Mouse (Mus musculus): ENCODE data around the gene Olfr304.
"Not testable (repeated sequence)": the region's sequence is repeated elsewhere in the genome, so short reads cannot be mapped to it uniquely, and the experiment has no call there.

Gene Olfr304

DNA sequence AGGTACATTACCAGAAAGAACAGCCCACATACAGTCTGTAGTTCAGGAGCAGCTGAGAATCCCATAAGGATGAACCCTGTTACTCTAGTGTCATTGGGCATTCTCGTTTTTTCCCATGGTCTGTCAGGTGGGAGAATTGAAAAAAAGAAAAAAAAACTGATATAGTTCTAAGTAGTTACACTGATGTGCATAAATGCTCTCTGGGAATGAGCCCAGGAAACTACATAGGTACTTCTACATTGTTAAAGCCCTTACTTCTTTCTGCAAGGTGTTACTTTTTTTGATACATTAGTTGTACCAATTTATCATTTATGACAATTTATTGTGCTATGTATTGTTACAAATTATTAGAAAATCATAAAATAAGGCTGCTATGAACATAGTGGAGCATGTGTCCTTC is at the start of gene Olfr304:
Gene Olfr304 (minus strand): TSS at position 101 of the 400 bp plus-strand sequence.
- DNase-seq (ENCODE audit: extremely low spot score, low spot score) = no peak

DNA sequence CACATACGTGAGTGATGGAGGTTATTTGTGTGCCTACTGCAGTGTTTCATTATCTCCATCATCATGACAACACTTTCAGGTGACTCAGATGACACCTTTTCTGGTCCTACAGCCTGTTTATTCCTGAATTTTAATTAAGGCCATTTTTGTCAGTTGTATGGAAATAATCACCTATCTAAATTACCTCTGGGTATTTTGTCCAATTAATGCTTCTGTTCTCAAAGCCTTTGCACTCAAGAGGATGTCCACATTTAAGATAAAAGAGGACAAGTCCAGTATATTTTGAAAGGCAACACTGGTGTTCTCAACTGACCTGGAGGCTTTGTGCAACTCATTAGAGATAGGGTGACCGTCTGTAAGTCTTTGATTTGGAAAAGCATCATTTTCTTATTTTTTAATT is 17.1 kb upstream of the Olfr304 start, which contains the start of gene Olfr301:
Gene Olfr301 (plus strand): TSS at position 301 of the 400 bp plus-strand sequence.
- DNase-seq (ENCODE audit: extremely low spot score, low spot score) = no peak

GRCm38 (mm10) chr7:86397689-86398088 is 11.2 kb upstream of the Olfr304 start, which contains the start of gene Olfr303:
Olfr303 (minus strand) TSS chr7:86397789.
- DNase-seq (ENCODE audit: extremely low spot score, low spot score) = no peak

DNA sequence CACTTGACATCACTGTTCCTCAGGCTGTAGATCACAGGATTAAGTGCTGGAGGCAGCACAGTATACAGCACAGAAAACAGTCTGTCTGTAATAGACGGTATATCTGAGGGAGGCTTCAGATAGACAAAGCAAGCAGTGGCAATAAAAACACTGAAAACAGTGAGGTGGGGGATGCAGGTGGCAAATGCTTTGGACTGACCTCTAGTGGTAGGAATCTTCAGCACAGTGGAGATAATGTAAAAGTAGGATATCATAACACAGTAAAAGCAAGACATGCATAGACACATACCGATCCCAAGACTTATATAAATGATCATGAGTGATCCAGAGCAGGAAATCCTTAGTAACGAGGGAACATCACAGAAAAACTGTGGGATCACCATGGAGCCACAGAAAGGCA is 689 bp downstream of the Olfr304 start:
- DNase-seq (ENCODE audit: extremely low spot score, low spot score) = no peak

GRCm38 (mm10) chr7:86366828-86367227 is 19.6 kb downstream of the Olfr304 start, which contains the start of gene Olfr305:
Olfr305 (minus strand) TSS chr7:86366928.
- no peak for DNase-seq (ENCODE audit: extremely low spot score, low spot score)

DNA sequence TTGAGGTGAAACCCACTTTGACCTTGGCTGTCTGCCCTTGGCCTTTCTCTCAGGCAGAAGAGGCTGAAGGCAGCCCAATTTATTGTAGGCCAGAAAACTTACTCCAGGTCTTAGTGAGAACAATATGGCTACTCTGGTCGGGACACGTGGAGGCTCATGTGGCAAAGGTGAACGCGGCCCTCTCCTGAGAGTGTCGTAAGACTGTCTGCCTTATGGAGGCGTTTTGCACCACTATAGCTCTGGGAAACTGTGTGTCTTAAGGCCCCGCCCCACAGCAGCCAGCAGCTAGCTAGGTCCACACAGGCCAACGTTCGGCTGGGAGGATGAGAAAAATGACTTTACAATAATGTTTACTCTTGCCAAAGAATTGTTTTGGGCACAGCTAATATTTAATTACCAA is 40.2 kb downstream of the Olfr304 start:
- DNase-seq (ENCODE audit: extremely low spot score, low spot score) = not testable (repeated sequence)

GRCm38 (mm10) chr7:86344253-86344652 is 42.2 kb downstream of the Olfr304 start:
- DNase-seq (ENCODE audit: extremely low spot score, low spot score) = no peak

DNA sequence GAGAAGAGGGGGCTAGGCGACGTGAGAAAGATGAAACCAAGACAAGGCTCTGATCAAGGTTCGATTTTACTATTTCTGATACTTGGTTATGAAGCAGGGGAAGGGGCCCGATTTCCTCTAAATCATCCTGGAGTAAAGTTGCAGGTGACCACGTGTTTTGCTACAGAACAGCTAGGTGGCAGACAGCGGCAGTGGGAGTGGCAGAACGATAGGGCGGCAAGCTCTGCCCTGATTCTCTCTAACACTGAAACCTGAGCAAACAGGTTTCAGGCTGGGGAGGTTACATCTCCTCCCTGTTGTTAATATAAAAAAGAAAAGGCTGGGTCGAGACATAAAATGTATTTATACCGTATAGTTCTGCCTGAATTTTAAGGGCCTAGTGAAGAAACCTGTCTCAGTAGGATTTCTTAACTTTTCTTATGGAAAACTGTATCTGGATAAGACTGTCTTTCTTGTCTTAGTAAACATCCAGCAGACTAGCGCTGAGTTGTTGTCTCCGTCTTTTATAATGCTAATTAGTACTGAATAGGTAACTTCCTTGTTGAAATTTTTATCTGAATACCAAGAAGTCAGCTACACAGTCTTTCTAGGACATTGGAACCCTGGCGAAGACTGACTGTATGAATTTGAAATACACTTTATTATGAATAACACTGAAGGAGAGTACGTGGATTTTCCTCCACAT is 43.4 kb downstream of the Olfr304 start:
- no peak for DNase-seq (ENCODE audit: extremely low spot score, low spot score)

DNA sequence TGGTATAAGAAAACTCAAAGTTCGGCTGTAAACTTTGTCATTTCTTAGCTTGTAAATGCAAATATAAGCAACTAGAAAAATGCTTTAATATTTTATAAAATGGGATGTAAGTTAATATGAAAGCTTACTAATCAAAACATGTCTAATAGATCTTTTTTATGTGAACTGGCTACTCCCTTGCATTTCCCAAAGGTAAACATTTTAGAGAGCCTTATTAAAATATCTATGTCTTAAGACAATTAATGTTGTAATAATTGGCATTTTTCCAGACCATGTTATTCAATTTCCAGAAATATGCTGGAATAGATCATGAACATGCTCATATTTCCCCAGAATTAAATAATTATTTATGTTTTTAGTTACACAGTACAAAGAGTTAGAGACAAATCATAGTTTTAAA is 49.0 kb downstream of the Olfr304 start, which contains the start of gene Olfr307:
Gene Olfr307 (minus strand): TSS at position 101 of the 400 bp plus-strand sequence.
- DNase-seq (ENCODE audit: extremely low spot score, low spot score) = no peak
